Mouse (Mus musculus) midbrain, embryonic 10.5 days (tissue): ENCODE measurements around the gene Zfp281. TPM values are rescaled to one million over a fixed set of nuclear protein-coding genes. Genes with fewer than 3 reads are reported as not detected.

ENCODE experiments used
- DNase-seq: peaks from one replicate; pipeline ENCODE4 v3.0.0-alpha.2; 2017; ENCODE audit warnings: low spot score
- H3K27ac ChIP-seq: fragments of 300-500 bp; sonication (generic); replicated peaks from 2 replicates; pipeline ENCODE4 v1.5.1; 2016; ENCODE audit warnings: mild to moderate bottlenecking
- H3K27me3 ChIP-seq: fragments of 300-500 bp; sonication (generic); 2 replicates; pipeline ENCODE4 v1.6.1; 2016; ENCODE audit warnings: low read depth, mild to moderate bottlenecking; ENCODE audit not compliant: poor library complexity, severe bottlenecking
- H3K36me3 ChIP-seq: fragments of 300-500 bp; sonication (generic); 2 replicates; pipeline ENCODE4 v1.6.1; 2016; ENCODE audit warnings: mild to moderate bottlenecking, moderate library complexity
- H3K4me1 ChIP-seq: fragments of 300-500 bp; sonication (generic); 2 replicates; pipeline ENCODE4 v1.6.1; 2016
- H3K4me3 ChIP-seq: fragments of 300-500 bp; sonication (generic); 2 replicates; pipeline ENCODE4 v1.5.1; 2016; ENCODE audit warnings: mild to moderate bottlenecking, moderate library complexity
- H3K9me3 ChIP-seq: fragments of 300-500 bp; sonication (generic); replicated peaks from 2 replicates; pipeline ENCODE4 v1.6.1; 2016; ENCODE audit warnings: mild to moderate bottlenecking
- WGBS: fragments of 180-500 bp; shearing (Covaris S2); methylation state at CpG from one replicate; pipeline ENCODE4 v1.1.7; 2016; 5-methylcytosine and 5-hydroxymethylcytosine counted together
- polyA plus RNA-seq: library from polyadenylated mRNA; unstranded; fragments of >200 nt; fragmentation: Nextera tagmentation; extraction: Ambion mirVana; gene quantifications from 2 replicates; pipeline ENCODE4 v1.2.1, GENCODE M21; 2016

Zfp281 gene
- 28.4 and 29.8 TPM in 2 replicates for polyA plus RNA-seq

GRCm38 (mm10) chr1:136624146-136625018 is at the start of gene Zfp281:
Zfp281 (plus strand) TSS chr1:136624901.
- peaks cover 38% of the 10 kb centered on the region for H3K36me3 ChIP-seq
- H3K27ac ChIP-seq = peak within 1 kb of the TSS; percentile 97
- DNase-seq = peak; percentile 99
- 3% methylated on average over 45 of the region's 45 CpGs for WGBS
- H3K4me3 ChIP-seq = peak within 1 kb of the TSS; percentile 97
- 0 out of 2 replicates have a peak, but pooled peaks cover 4% of the 10 kb centered on the region for H3K9me3 ChIP-seq
- H3K27me3 ChIP-seq = no peaks in the 10 kb centered on the region
- peaks cover 43% of the 10 kb centered on the region for H3K4me1 ChIP-seq

GRCm38 (mm10) chr1:136577890-136578663 is 46.6 kb upstream of the Zfp281 start:
- no peaks in the 10 kb centered on the region for H3K27me3 ChIP-seq
- 37% methylated on average over 16 of the region's 16 CpGs for WGBS
- no peaks in the 10 kb centered on the region for H3K9me3 ChIP-seq
- no peak overlapping the region for H3K4me3 ChIP-seq
- DNase-seq = no peak
- no peaks in the 10 kb centered on the region for H3K36me3 ChIP-seq
- H3K4me1 ChIP-seq = peaks cover 12% of the 10 kb centered on the region
- no peak overlapping the region for H3K27ac ChIP-seq

- no peaks in the 10 kb centered on the region for H3K27me3 ChIP-seq
- H3K27ac ChIP-seq = no peak overlapping the region
- 85% methylated on average over 14 of the region's 14 CpGs for WGBS
- DNase-seq = no peak
- H3K4me1 ChIP-seq = peaks cover 12% of the 10 kb centered on the region
- H3K36me3 ChIP-seq = no peaks in the 10 kb centered on the region
- no peak overlapping the region for H3K4me3 ChIP-seq
- no peaks in the 10 kb centered on the region for H3K9me3 ChIP-seq
Observed at GRCm38 (mm10) chr1:136579360-136579759, 45.3 kb upstream of the Zfp281 start.

GRCm38 (mm10) chr1:136580266-136580665 is 44.4 kb upstream of the Zfp281 start:
- 89% methylated on average over 8 of the region's 8 CpGs for WGBS

GRCm38 (mm10) chr1:136581841-136582240 is 42.9 kb upstream of the Zfp281 start:
- Histone ChIP-seq H3K9me3 (no peaks in the 10 kb centered on the region), H3K4me3 (no peak overlapping the region), H3K4me1 (peaks cover 12% of the 10 kb centered on the region), H3K27ac (no peak overlapping the region), H3K36me3 (no peaks in the 10 kb centered on the region), H3K27me3 (no peaks in the 10 kb centered on the region)
- 92% methylated on average over 8 of the region's 8 CpGs for WGBS
- no peak for DNase-seq

More at GRCm38 (mm10) chr1:136580266-136580665, 44.4 kb upstream of the Zfp281 start:
- H3K4me1 ChIP-seq = peaks cover 12% of the 10 kb centered on the region
- H3K27ac ChIP-seq = no peak overlapping the region
- H3K9me3 ChIP-seq = no peaks in the 10 kb centered on the region
- no peaks in the 10 kb centered on the region for H3K36me3 ChIP-seq
- H3K27me3 ChIP-seq = no peaks in the 10 kb centered on the region
- DNase-seq = no peak
- H3K4me3 ChIP-seq = no peak overlapping the region

- no peaks in the 10 kb centered on the region for H3K36me3 ChIP-seq
- WGBS = 78% methylated on average over 13 of the region's 13 CpGs
- H3K27me3 ChIP-seq = no peaks in the 10 kb centered on the region; the same call in 1 of the 2 replicates
- DNase-seq = no peak
- no peaks in the 10 kb centered on the region for H3K9me3 ChIP-seq
- no peak overlapping the region for H3K27ac ChIP-seq
- H3K4me3 ChIP-seq = no peak overlapping the region
- peaks cover 12% of the 10 kb centered on the region for H3K4me1 ChIP-seq
Observed at GRCm38 (mm10) chr1:136587761-136588405, 36.8 kb upstream of the Zfp281 start.

GRCm38 (mm10) chr1:136588908-136589307 is 35.8 kb upstream of the Zfp281 start:
- Histone ChIP-seq H3K4me3 (peak overlapping the region; percentile 40), H3K4me1 (peaks cover 12% of the 10 kb centered on the region)

GRCm38 (mm10) chr1:136592741-136593140 is 32.0 kb upstream of the Zfp281 start:
- H3K9me3 ChIP-seq = no peaks in the 10 kb centered on the region
- H3K4me1 ChIP-seq = peaks cover 12% of the 10 kb centered on the region
- H3K36me3 ChIP-seq = no peaks in the 10 kb centered on the region
- H3K4me3 ChIP-seq = no peak overlapping the region
- H3K27me3 ChIP-seq = no peaks in the 10 kb centered on the region; the same call in 1 of the 2 replicates
- 92% methylated on average over 2 of the region's 2 CpGs for WGBS
- H3K27ac ChIP-seq = no peak overlapping the region
- DNase-seq = no peak

More at GRCm38 (mm10) chr1:136588908-136589307, 35.8 kb upstream of the Zfp281 start:
- WGBS = 17% methylated on average over 9 of the region's 9 CpGs
- H3K27me3 ChIP-seq = no peaks in the 10 kb centered on the region; the same call in 1 of the 2 replicates
- H3K27ac ChIP-seq = no peak overlapping the region; the same call in 1 of the 2 replicates
- peak; percentile 38 for DNase-seq
- no peaks in the 10 kb centered on the region for H3K36me3 ChIP-seq
- H3K9me3 ChIP-seq = no peaks in the 10 kb centered on the region

- Histone ChIP-seq H3K27me3 (no peaks in the 10 kb centered on the region), H3K4me3 (no peak overlapping the region), H3K36me3 (no peaks in the 10 kb centered on the region), H3K9me3 (no peaks in the 10 kb centered on the region), H3K27ac (no peak overlapping the region), H3K4me1 (no peaks in the 10 kb centered on the region)
- WGBS = 85% methylated on average over 5 of the region's 5 CpGs
- DNase-seq = no peak
Observed at GRCm38 (mm10) chr1:136594235-136594850, 30.4 kb upstream of the Zfp281 start.

GRCm38 (mm10) chr1:136596821-136597220 is 27.9 kb upstream of the Zfp281 start:
- Histone ChIP-seq H3K36me3 (no peaks in the 10 kb centered on the region), H3K4me1 (no peaks in the 10 kb centered on the region), H3K27me3 (no peaks in the 10 kb centered on the region), H3K27ac (no peak overlapping the region), H3K4me3 (no peak overlapping the region), H3K9me3 (no peaks in the 10 kb centered on the region)
- WGBS = 85% methylated on average over 2 of the region's 2 CpGs
- no peak for DNase-seq

- Histone ChIP-seq H3K27ac (no peak overlapping the region), H3K9me3 (no peaks in the 10 kb centered on the region), H3K36me3 (no peaks in the 10 kb centered on the region), H3K4me3 (no peak overlapping the region), H3K4me1 (no peaks in the 10 kb centered on the region), H3K27me3 (no peaks in the 10 kb centered on the region)
- no peak for DNase-seq
- 58% methylated on average over 5 of the region's 5 CpGs for WGBS
Observed at GRCm38 (mm10) chr1:136598286-136598685, 26.4 kb upstream of the Zfp281 start.

- no peaks in the 10 kb centered on the region for H3K27me3 ChIP-seq
- WGBS = 81% methylated on average over 3 of the region's 3 CpGs
Observed at GRCm38 (mm10) chr1:136600067-136600466, 24.6 kb upstream of the Zfp281 start.

More at GRCm38 (mm10) chr1:136600067-136600466, 24.6 kb upstream of the Zfp281 start:
- Histone ChIP-seq H3K9me3 (no peaks in the 10 kb centered on the region), H3K36me3 (no peaks in the 10 kb centered on the region), H3K27ac (no peak overlapping the region), H3K4me3 (no peak overlapping the region), H3K4me1 (no peaks in the 10 kb centered on the region)
- DNase-seq = no peak
